Mouse (Mus musculus) kidney, postnatal 0 days (tissue): ENCODE results near the gene Tenm3. TPM values are rescaled to one million over a fixed set of nuclear protein-coding genes. Genes with fewer than 3 reads are reported as not detected.

Experiments
- ATAC-seq: fragments of 200-750 bp; cut with Nextera tagmentation; replicated peaks from 2 replicates; pipeline ENCODE4 v1.8.0; 2017; ENCODE audit warnings: low read depth, moderate number of reproducible peaks, moderate TSS enrichment, moderate library complexity; ENCODE audit not compliant: low FRiP score
- DNase-seq: peaks from one replicate; pipeline ENCODE4 v3.0.0-alpha.2; 2016; ENCODE audit warnings: low spot score
- H3K27ac ChIP-seq: fragments of 300-500 bp; sonication (generic); 2 replicates; pipeline ENCODE4 v1.5.1; 2014; ENCODE audit warnings: mild to moderate bottlenecking
- H3K27me3 ChIP-seq: fragments of 300-500 bp; sonication (generic); 2 replicates; pipeline ENCODE4 v1.6.1; 2014; ENCODE audit warnings: low read length, mixed read lengths; ENCODE audit not compliant: insufficient read depth
- H3K36me3 ChIP-seq: fragments of 300-500 bp; sonication (generic); 2 replicates; pipeline ENCODE4 v1.6.1; 2014; ENCODE audit warnings: low read length, mixed read lengths; ENCODE audit not compliant: insufficient read depth
- H3K4me1 ChIP-seq: fragments of 300-500 bp; sonication (generic); replicated peaks from 2 replicates; pipeline ENCODE4 v1.6.1; 2014; ENCODE audit warnings: antibody characterized with exemption, low read length, mixed read lengths; ENCODE audit not compliant: insufficient read depth
- H3K4me2 ChIP-seq: fragments of 300-500 bp; sonication (generic); 2 replicates; pipeline ENCODE4 v1.6.1; 2014; ENCODE audit warnings: mild to moderate bottlenecking, low read length, moderate library complexity, mixed read lengths
- H3K4me3 ChIP-seq: fragments of 300-500 bp; sonication (generic); replicated peaks from 2 replicates; pipeline ENCODE4 v1.5.1; 2014; ENCODE audit warnings: low read depth, low read length
- H3K9ac ChIP-seq: fragments of 300-500 bp; sonication (generic); 2 replicates; pipeline ENCODE4 v1.6.1; 2014; ENCODE audit warnings: low read depth, low read length
- H3K9me3 ChIP-seq: fragments of 300-500 bp; sonication (generic); replicated peaks from 2 replicates; pipeline ENCODE4 v1.6.1; 2016; ENCODE audit warnings: low read length, inconsistent platforms, mixed read lengths
- CTCF ChIP-seq: IDR thresholded peaks from 2 replicates; pipeline ENCODE4 v1.5.1; 2016; ENCODE audit warnings: antibody characterized with exemption, low read depth, mild to moderate bottlenecking, moderate library complexity
- WGBS: fragments of 180-500 bp; shearing (Covaris S2); extraction: QIAGEN DNeasy Blood & Tissue Kit; methylation state at CpG from one replicate; pipeline ENCODE4 v1.1.7; 2014; 5-methylcytosine and 5-hydroxymethylcytosine counted together
- polyA plus RNA-seq: library from polyadenylated mRNA; unstranded; fragments of >200 nt; fragmentation: Nextera tagmentation; extraction: Ambion mirVana; gene quantifications from 2 replicates; pipeline ENCODE4 v1.2.1, GENCODE M21; 2015

The Tenm3 gene
- polyA plus RNA-seq, 1 experiment from 2014 or later = 15.3 TPM

GRCm38 (mm10) chr8:48842516-48842990 lies 1.2 kb downstream of the Tenm3 start:
- Histone ChIP-seq H3K4me2 (peak overlapping the region; percentile 88), H3K9me3 (no peaks in the 10 kb centered on the region), H3K4me3 (peak overlapping the region; percentile 70), H3K27me3 (no peaks in the 10 kb centered on the region), H3K4me1 (no peaks in the 10 kb centered on the region), H3K27ac (peak overlapping the region; percentile 70), H3K36me3 (no peaks in the 10 kb centered on the region), H3K9ac (peak overlapping the region; percentile 73)
- DNase-seq (peak; percentile 73), ATAC-seq (0 out of 2 replicates have a peak, but pooled peaks have one; percentile 2)
- TF ChIP-seq CTCF = no peak
- under 1% methylated on average over 11 of the region's 11 CpGs for WGBS

- H3K36me3 ChIP-seq = no peaks in the 10 kb centered on the region
- no peaks in the 10 kb centered on the region for H3K4me1 ChIP-seq
- H3K27me3 ChIP-seq = no peaks in the 10 kb centered on the region
- peak overlapping the region; percentile 88 for H3K4me2 ChIP-seq
- H3K4me3 ChIP-seq = peak overlapping the region; percentile 70
- 6% methylated on average over 4 of the region's 4 CpGs for WGBS
- no peak for ATAC-seq
- TF ChIP-seq CTCF = no peak
- H3K27ac ChIP-seq = no peak overlapping the region
- H3K9ac ChIP-seq = peak overlapping the region; percentile 28; the same call in 1 of the 2 replicates
- no peaks in the 10 kb centered on the region for H3K9me3 ChIP-seq
- peak; percentile 27 for DNase-seq
These were observed 1.7 kb downstream of the Tenm3 start for GRCm38 (mm10) chr8:48842035-48842434.

GRCm38 (mm10) chr8:48835745-48836144 lies 8.0 kb downstream of the Tenm3 start:
- H3K36me3 ChIP-seq = no peaks in the 10 kb centered on the region
- H3K27ac ChIP-seq = no peak overlapping the region
- no peaks in the 10 kb centered on the region for H3K4me1 ChIP-seq
- no peak for TF ChIP-seq CTCF
- WGBS = 79% methylated on average over 2 of the region's 2 CpGs
- DNase-seq = no peak
- no peak for ATAC-seq
- no peaks in the 10 kb centered on the region for H3K27me3 ChIP-seq
- H3K4me2 ChIP-seq = no peak overlapping the region
- H3K9me3 ChIP-seq = no peaks in the 10 kb centered on the region
- no peak overlapping the region for H3K4me3 ChIP-seq
- no peak overlapping the region for H3K9ac ChIP-seq

- ATAC-seq = 0 out of 2 replicates have a peak, but pooled peaks have one; percentile 46
- DNase-seq = peak; percentile 25
- Histone ChIP-seq H3K4me1 (no peaks in the 10 kb centered on the region), H3K27me3 (no peaks in the 10 kb centered on the region), H3K9ac (no peak overlapping the region), H3K9me3 (no peaks in the 10 kb centered on the region), H3K27ac (no peak overlapping the region), H3K4me3 (no peak overlapping the region), H3K4me2 (no peak overlapping the region), H3K36me3 (no peaks in the 10 kb centered on the region)
- 51% methylated on average over 9 of the region's 9 CpGs for WGBS
- no peak for TF ChIP-seq CTCF
These were observed 16.3 kb downstream of the Tenm3 start for GRCm38 (mm10) chr8:48827454-48827853.

GRCm38 (mm10) chr8:48825666-48826065 lies 18.1 kb downstream of the Tenm3 start:
- Histone ChIP-seq H3K9me3 (no peaks in the 10 kb centered on the region), H3K27me3 (no peaks in the 10 kb centered on the region), H3K36me3 (no peaks in the 10 kb centered on the region), H3K9ac (no peak overlapping the region), H3K4me3 (no peak overlapping the region), H3K4me2 (no peak overlapping the region), H3K4me1 (no peaks in the 10 kb centered on the region), H3K27ac (no peak overlapping the region)
- no peak for TF ChIP-seq CTCF
- DNase-seq (no peak), ATAC-seq (no peak)
- WGBS = 80% methylated on average over 7 of the region's 7 CpGs

- TF ChIP-seq CTCF = no peak
- Histone ChIP-seq H3K27me3 (no peaks in the 10 kb centered on the region), H3K9ac (no peak overlapping the region), H3K9me3 (no peaks in the 10 kb centered on the region), H3K27ac (no peak overlapping the region), H3K36me3 (no peaks in the 10 kb centered on the region), H3K4me2 (no peak overlapping the region), H3K4me1 (no peaks in the 10 kb centered on the region), H3K4me3 (no peak overlapping the region)
- no peak for ATAC-seq
- WGBS = 73% methylated on average over 4 of the region's 4 CpGs
- no peak for DNase-seq
These were observed 21.5 kb downstream of the Tenm3 start for GRCm38 (mm10) chr8:48822291-48822690.

- DNase-seq (no peak), ATAC-seq (no peak)
- Histone ChIP-seq H3K27me3 (no peaks in the 10 kb centered on the region), H3K4me3 (no peak overlapping the region), H3K36me3 (no peaks in the 10 kb centered on the region), H3K9me3 (no peaks in the 10 kb centered on the region), H3K4me2 (no peak overlapping the region), H3K27ac (no peak overlapping the region), H3K4me1 (no peaks in the 10 kb centered on the region), H3K9ac (no peak overlapping the region)
- 44% methylated on average over 6 of the region's 6 CpGs for WGBS
- TF ChIP-seq CTCF = no peak
These were observed 23.8 kb downstream of the Tenm3 start for GRCm38 (mm10) chr8:48819962-48820361.
